Mouse (Mus musculus) limb, embryonic 14.5 days (tissue): ENCODE results near the gene Ugt1a8. TPM values are rescaled to one million over a fixed set of nuclear protein-coding genes. Genes with fewer than 3 reads are reported as not detected.

Experiments used
- ATAC-seq: fragments of 200-750 bp; cut with Nextera tagmentation; 2 replicates; pipeline ENCODE4 v1.8.0; 2017; ENCODE audit warnings: low read depth, moderate number of reproducible peaks, moderate TSS enrichment; ENCODE audit not compliant: low FRiP score
- DNase-seq: peaks from one replicate; pipeline ENCODE4 v3.0.0-alpha.2; 2015; ENCODE audit warnings: low spot score
- H3K27ac ChIP-seq: fragments of 300-500 bp; sonication (generic); replicated peaks from 2 replicates; pipeline ENCODE4 v1.5.1; 2014; ENCODE audit warnings: low read depth, mild to moderate bottlenecking, low read length, moderate library complexity, mixed read lengths
- H3K27me3 ChIP-seq: fragments of 300-500 bp; sonication (generic); 2 replicates; pipeline ENCODE4 v1.6.1; 2014; ENCODE audit warnings: low read length, mixed read lengths; ENCODE audit not compliant: control insufficient read depth, insufficient read depth
- H3K36me3 ChIP-seq: fragments of 300-500 bp; sonication (generic); 2 replicates; pipeline ENCODE4 v1.6.1; 2014; ENCODE audit warnings: mild to moderate bottlenecking, low read length, moderate library complexity, mixed read lengths; ENCODE audit not compliant: control insufficient read depth, insufficient read depth
- H3K4me1 ChIP-seq: fragments of 300-500 bp; sonication (generic); 2 replicates; pipeline ENCODE4 v1.6.1; 2014; ENCODE audit warnings: antibody characterized with exemption, low read length, mixed read lengths; ENCODE audit not compliant: control insufficient read depth, insufficient read depth
- H3K4me2 ChIP-seq: fragments of 300-500 bp; sonication (generic); replicated peaks from 2 replicates; pipeline ENCODE4 v1.6.1; 2014; ENCODE audit warnings: low read depth, mild to moderate bottlenecking, low read length, moderate library complexity; ENCODE audit not compliant: severe bottlenecking
- H3K4me3 ChIP-seq: fragments of 300-500 bp; sonication (generic); replicated peaks from 2 replicates; pipeline ENCODE4 v1.5.1; 2014; ENCODE audit warnings: low read length
- H3K9ac ChIP-seq: fragments of 300-500 bp; sonication (generic); 2 replicates; pipeline ENCODE4 v1.6.1; 2014; ENCODE audit warnings: mild to moderate bottlenecking, low read depth, low read length, moderate library complexity; ENCODE audit not compliant: severe bottlenecking
- H3K9me3 ChIP-seq: fragments of 300-500 bp; sonication (generic); 2 replicates; pipeline ENCODE4 v1.6.1; 2016; ENCODE audit warnings: low read length; ENCODE audit not compliant: control insufficient read depth
- POLR2A ChIP-seq: fragments of 200-500 bp; IDR thresholded peaks from 2 replicates; pipeline ENCODE4 v1.8.0; 2012; ENCODE audit warnings: inconsistent platforms, mild to moderate bottlenecking, moderate library complexity, borderline replicate concordance; ENCODE audit not compliant: insufficient read depth, insufficient read length; ENCODE audit errors: extremely low read depth
- WGBS: fragments of 180-500 bp; shearing (Covaris S2); extraction: QIAGEN DNeasy Blood & Tissue Kit; methylation state at CpG from one replicate; pipeline ENCODE4 v1.1.7; 2014; 5-methylcytosine and 5-hydroxymethylcytosine counted together
- polyA plus RNA-seq, 2 experiments: library from polyadenylated mRNA; depleted of rRNA in 1 of 2; stranded (reverse) in 1 of 2; unstranded in 1 of 2; fragments of >200 nt; fragmentation: Nextera tagmentation in 1 of 2; extraction: Ambion mirVana in 1 of 2; gene quantifications; 2 replicates each; pipeline versions ENCODE4 v1.2.1 to v1.2.3; 2012 to 2014

The Ugt1a8 gene
- polyA plus RNA-seq, 2 experiments: not detected

DNA sequence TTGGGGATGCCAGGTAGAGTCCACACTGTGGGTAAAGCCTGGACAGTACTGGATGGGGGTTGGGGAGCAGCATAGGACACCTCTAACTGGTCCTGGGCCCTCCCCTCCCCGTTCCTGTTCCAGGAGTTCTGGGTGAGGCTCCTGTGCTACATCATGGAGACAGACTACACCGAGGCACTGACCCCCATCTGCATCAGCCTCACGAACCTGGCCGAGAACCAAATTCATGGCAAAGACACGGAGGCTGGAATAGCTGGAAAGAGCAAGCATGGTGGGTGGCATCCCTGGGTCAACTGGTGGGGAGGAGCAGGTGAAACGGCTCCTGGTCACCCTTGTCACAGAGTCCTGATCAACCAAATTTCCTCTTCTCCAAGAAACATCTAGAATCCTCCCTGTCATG lies 151.2 kb downstream of the Ugt1a8 start:
- no peaks in the 10 kb centered on the region for H3K36me3 ChIP-seq
- H3K27me3 ChIP-seq: no peaks in the 10 kb centered on the region
- H3K4me3 ChIP-seq: no peak overlapping the region
- no peaks in the 10 kb centered on the region for H3K4me1 ChIP-seq
- H3K9ac ChIP-seq: no peak overlapping the region
- 77% methylated on average over 6 of the region's 6 CpGs for WGBS
- TF ChIP-seq POLR2A: no peak
- H3K4me2 ChIP-seq: no peak overlapping the region
- H3K9me3 ChIP-seq: peaks cover 94% of the 10 kb centered on the region
- H3K27ac ChIP-seq: no peak overlapping the region
- DNase-seq: no peak
- ATAC-seq: no peak

DNA sequence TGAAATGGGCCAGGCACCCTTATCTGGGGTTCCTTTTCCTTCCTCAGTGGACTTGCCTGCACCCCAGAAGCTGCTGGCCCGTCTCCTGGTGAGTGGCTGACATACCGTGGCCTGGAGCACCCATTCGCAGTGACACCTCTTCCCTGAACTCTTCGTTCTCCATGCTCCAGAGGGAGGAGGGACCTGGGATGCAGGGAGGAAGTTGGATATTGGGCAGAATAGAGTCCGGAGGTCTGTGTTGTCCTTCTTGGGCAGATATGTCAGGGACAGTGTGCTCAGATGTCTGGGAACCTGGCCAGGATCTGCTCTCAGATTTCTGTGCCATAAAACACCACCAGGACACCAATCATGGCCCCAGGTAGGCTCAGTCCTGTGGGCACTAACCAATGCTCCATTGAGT lies 152.5 kb downstream of the Ugt1a8 start:
- DNase-seq: no peak
- Histone ChIP-seq H3K36me3 (no peaks in the 10 kb centered on the region), H3K4me3 (no peak overlapping the region), H3K27ac (no peak overlapping the region), H3K9me3 (peaks cover 93% of the 10 kb centered on the region), H3K4me2 (no peak overlapping the region), H3K4me1 (no peaks in the 10 kb centered on the region), H3K9ac (no peak overlapping the region), H3K27me3 (no peaks in the 10 kb centered on the region)
- TF ChIP-seq POLR2A: no peak
- ATAC-seq: no peak
- 70% methylated on average over 5 of the region's 5 CpGs for WGBS

DNA sequence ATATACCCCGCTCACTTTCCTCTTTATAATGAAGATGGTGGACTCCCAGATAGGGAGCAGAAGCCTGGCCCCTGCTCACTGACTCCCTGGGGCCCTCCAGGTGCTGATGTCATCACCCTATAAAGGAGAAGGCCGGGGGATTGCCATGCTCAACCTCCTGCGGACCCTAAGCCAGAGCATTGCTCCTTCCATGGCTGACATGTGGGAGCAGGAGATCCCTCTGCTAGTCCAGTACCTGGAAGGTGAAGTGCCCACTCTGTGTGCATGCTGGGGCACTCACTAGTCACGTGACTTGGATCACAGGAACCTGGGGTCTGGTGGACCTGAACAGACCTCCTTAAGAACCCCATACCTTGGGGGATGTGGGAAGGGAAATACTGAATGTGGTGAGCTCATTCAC lies 153.0 kb downstream of the Ugt1a8 start:
- no peak for TF ChIP-seq POLR2A
- H3K4me2 ChIP-seq: no peak overlapping the region
- WGBS: 75% methylated on average over 4 of the region's 4 CpGs

DNA sequence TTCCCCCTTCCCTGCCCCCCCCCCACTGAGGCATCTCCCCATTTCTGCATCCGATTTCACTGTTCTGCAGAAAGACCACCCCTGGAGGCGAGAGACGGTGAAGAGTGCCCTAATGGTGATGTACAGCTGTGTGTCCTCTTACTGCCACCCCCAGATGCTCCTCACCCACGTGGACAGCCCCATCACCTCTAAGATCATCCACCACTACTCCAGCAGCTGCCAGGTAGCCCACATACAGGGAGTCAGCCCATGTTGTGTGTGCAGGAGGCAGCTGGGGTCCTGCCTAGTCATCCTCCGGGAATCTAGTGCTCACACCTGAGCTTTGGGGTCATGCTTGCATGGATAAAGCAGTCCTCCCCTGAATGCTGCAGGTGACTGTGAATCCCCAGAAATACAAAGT lies 156.2 kb downstream of the Ugt1a8 start:
- Histone ChIP-seq H3K4me3 (no peak overlapping the region), H3K36me3 (no peaks in the 10 kb centered on the region), H3K27me3 (no peaks in the 10 kb centered on the region), H3K4me2 (no peak overlapping the region), H3K27ac (no peak overlapping the region), H3K4me1 (no peaks in the 10 kb centered on the region), H3K9me3 (peaks cover 94% of the 10 kb centered on the region), H3K9ac (no peak overlapping the region)
- DNase-seq (no peak), ATAC-seq (no peak)
- no peak for TF ChIP-seq POLR2A
- 60% methylated on average over 5 of the region's 5 CpGs for WGBS

More for the DNA sequence above, 153.0 kb downstream of the Ugt1a8 start:
- no peak for DNase-seq
- no peaks in the 10 kb centered on the region for H3K27me3 ChIP-seq
- H3K9ac ChIP-seq: no peak overlapping the region
- no peaks in the 10 kb centered on the region for H3K4me1 ChIP-seq
- ATAC-seq: no peak
- peaks cover 93% of the 10 kb centered on the region for H3K9me3 ChIP-seq
- no peak overlapping the region for H3K27ac ChIP-seq
- no peak overlapping the region for H3K4me3 ChIP-seq
- H3K36me3 ChIP-seq: no peaks in the 10 kb centered on the region

DNA sequence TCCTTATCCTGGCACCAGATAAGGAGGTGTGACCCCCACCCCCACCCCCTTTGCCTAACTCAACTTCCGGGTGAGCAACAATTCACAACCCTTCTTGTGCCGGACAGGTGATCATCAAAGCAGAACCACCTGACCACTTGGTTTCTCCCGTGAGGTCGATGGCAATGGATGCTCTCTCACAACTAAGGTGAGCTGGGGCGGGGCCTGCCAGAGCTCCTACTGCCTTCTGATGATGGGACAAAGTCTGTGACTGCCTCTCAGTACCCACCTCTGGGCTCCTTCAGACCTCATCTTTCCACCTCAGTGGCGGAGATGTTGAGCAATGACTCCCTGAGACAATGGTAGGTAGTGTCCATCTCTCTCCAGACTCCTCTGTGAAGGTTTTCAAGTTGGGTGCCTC lies 158.3 kb downstream of the Ugt1a8 start:
- no peak overlapping the region for H3K27ac ChIP-seq
- H3K9me3 ChIP-seq: peaks cover 94% of the 10 kb centered on the region
- H3K36me3 ChIP-seq: no peaks in the 10 kb centered on the region
- no peaks in the 10 kb centered on the region for H3K27me3 ChIP-seq
- H3K4me2 ChIP-seq: no peak overlapping the region
- no peaks in the 10 kb centered on the region for H3K4me1 ChIP-seq
- H3K9ac ChIP-seq: no peak overlapping the region
- 75% methylated on average over 6 of the region's 6 CpGs for WGBS
- TF ChIP-seq POLR2A: no peak
- DNase-seq (no peak), ATAC-seq (no peak)
- H3K4me3 ChIP-seq: no peak overlapping the region

DNA sequence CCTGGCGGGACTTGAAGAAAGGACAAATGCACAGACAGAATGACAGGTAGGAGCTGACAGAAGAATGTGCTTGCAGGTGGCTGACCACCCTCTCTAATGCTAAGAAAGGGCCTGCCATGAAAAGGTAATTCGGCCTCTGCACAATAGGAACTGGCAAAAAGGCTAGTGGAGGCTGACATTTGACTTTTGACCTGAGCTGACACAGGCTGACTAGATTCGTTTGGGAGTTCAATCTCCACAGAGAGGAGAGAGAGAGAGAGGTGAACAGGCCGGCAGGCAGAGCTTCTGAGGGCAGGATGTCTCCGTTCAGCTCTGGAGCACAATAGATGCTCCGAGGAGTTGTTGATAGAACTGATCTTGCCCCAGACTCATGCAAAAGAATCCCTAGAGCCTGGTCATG lies 158.8 kb downstream of the Ugt1a8 start:
- Histone ChIP-seq H3K4me1 (no peaks in the 10 kb centered on the region), H3K27me3 (no peaks in the 10 kb centered on the region), H3K9me3 (peaks cover 92% of the 10 kb centered on the region), H3K27ac (no peak overlapping the region), H3K36me3 (no peaks in the 10 kb centered on the region), H3K4me3 (no peak overlapping the region), H3K9ac (no peak overlapping the region), H3K4me2 (no peak overlapping the region)
- TF ChIP-seq POLR2A: no peak
- 47% methylated on average over 6 of the region's 6 CpGs for WGBS
- ATAC-seq (no peak), DNase-seq (no peak)
